Mouse (Mus musculus) right cerebral cortex, postnatal 36 days (tissue): ENCODE measurements at regions not wholly inside any gene's neighbourhood (a gene's known extent, or its start where the extent isn't known, plus 50 kb on each side); places are given as distances from the start of the nearest gene placed in this dataset.

Experiments
- DNase-seq, 2 experiments: peaks; one replicate each; pipeline ENCODE4 v3.0.0; 2022; ENCODE audit warnings: low spot score in 2 of 2, mixed read lengths in 1 of 2

GRCm38 (mm10) chr10:3630763-3631223, 90.8 kb downstream of the Iyd start:
- DNase-seq = no peak

GRCm38 (mm10) chr10:3633871-3634496, 93.9 kb downstream of the Iyd start:
- DNase-seq = no peak

- no peak for DNase-seq
Measured at GRCm38 (mm10) chr10:3644111-3644510, 96.1 kb upstream of the Plekhg1 start.

DNA sequence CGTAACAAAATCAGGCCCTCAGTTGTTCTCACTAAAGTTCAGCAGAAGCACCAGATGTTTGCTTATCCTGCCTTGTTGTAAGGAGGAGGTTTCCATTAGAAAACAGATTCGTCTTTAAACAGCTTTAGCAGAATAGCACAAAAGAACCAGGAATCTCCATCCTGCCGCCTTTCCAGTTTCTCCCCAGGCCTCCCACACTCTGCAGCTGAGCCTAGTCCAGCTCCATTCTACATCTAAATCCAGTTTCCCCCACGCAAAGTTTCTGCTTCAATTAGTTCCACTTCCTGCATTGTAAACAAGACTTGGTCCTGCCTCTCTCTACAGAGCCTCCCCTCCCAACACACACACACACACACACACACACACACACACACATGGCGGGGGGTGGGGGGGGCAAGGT, 95.1 kb upstream of the Plekhg1 start:
- DNase-seq = peak; percentile 9 to 15

DNA sequence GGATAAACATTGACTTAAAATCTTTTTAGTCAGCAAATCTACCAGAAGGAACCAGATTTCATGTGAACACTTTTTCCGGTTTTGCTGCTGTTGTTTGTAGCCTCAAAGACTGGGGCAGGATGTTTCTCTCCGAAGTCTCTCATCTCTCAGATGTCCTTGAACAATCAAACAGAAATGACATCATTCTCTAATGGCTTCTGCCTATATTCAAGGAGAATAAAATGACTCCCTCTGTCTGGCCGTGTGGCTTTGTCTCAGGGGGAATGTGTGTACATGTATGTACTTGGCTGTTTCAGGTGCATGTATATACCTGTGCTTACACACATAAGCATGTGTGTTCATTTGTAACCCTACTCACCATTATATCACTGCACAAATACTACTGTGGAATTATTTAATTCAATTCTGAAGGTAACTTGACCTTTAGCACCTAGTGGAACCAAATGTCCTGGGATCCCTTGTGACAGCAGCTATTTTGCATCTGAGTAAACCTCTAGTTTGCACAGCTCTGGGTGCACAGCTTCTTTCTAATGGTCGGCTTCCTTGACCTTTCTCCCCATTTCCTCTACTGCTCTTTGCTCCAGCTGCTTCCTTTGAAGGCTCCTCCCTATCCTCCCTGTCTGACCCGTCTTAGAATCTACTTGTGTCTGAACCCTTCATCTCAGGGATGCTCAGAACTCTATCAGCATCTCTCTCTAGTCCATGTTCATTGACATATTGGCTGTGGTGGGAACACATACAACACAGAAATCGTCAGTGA, 93.8 kb upstream of the Plekhg1 start:
- DNase-seq = no peak

GRCm38 (mm10) chr10:3647811-3648731, 92.1 kb upstream of the Plekhg1 start:
- no peak for DNase-seq

GRCm38 (mm10) chr10:3649983-3650382, 90.2 kb upstream of the Plekhg1 start:
- DNase-seq = no peak

- no peak for DNase-seq
Measured at GRCm38 (mm10) chr10:3650561-3650960, 89.6 kb upstream of the Plekhg1 start.

- DNase-seq = no peak
Measured at GRCm38 (mm10) chr10:3652522-3652921, 87.6 kb upstream of the Plekhg1 start.

GRCm38 (mm10) chr10:3656081-3656480, 84.1 kb upstream of the Plekhg1 start:
- DNase-seq = no peak

GRCm38 (mm10) chr10:3662156-3662555, 78.0 kb upstream of the Plekhg1 start:
- DNase-seq = no peak

DNA sequence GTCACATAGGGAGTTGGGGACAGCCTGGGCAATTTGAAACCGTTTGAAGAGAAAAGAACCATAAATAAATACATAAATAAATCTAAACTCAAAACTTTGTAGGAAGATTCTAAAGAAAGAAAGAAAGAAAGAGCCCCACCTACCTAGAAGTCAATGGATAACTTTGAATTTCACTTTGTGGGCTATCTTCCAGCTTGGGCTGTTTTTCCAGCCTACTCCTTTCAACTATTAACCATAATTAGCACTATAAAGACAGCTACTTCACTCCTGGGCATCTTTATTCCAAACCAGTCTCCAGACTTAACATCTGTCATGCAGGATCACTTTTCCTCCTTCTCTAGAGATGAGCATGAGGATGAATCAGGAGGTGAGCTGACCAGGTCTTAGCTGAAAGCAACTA, 77.6 kb upstream of the Plekhg1 start:
- DNase-seq = no peak

- DNase-seq = no peak
Measured at GRCm38 (mm10) chr10:3663296-3663695, 76.9 kb upstream of the Plekhg1 start.

DNA sequence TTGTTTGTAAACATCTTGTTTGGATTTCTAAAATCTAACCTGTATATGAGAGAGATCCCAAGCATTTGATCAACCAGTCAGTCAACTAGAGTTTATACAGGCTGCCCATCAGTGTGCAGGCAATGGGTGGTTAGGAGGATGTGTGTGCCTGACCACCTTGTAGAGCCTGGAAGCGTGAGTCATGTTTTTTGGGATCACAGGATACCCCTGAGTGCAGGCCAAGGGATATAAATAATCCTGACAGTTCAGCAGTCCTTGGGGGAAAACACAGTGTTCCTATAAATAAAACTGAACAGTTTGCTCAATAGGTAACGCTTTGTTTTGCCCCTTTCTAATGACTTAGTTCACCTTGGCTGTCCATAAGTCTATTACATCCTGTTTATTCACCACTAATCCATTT, 55.7 kb upstream of the Plekhg1 start:
- DNase-seq = no peak
